Mouse (Mus musculus) heart, postnatal 0 days (tissue): ENCODE data around the gene Olfr147. TPM values are rescaled to one million over a fixed set of nuclear protein-coding genes. Genes with fewer than 3 reads are reported as not detected.
"Not testable (repeated sequence)": the region's sequence is repeated elsewhere in the genome, so short reads cannot be mapped to it uniquely, and the experiment has no call there.

Experiments used
- ATAC-seq: fragments of 200-750 bp; cut with Nextera tagmentation; 2 replicates; pipeline ENCODE4 v1.8.0; 2017; ENCODE audit warnings: low read depth, moderate number of reproducible peaks, moderate library complexity; ENCODE audit not compliant: insufficient read depth
- DNase-seq: peaks from one replicate; pipeline ENCODE4 v3.0.0-alpha.2; 2016; ENCODE audit warnings: low spot score
- H3K27ac ChIP-seq: fragments of 300-500 bp; sonication (generic); 2 replicates; pipeline ENCODE4 v1.5.1; 2014; ENCODE audit warnings: low read depth, mild to moderate bottlenecking
- H3K27me3 ChIP-seq: fragments of 300-500 bp; sonication (generic); 2 replicates; pipeline ENCODE4 v1.6.1; 2014; ENCODE audit warnings: low read length, mixed read lengths; ENCODE audit not compliant: control insufficient read depth, insufficient read depth
- H3K36me3 ChIP-seq: fragments of 300-500 bp; sonication (generic); replicated peaks from 2 replicates; pipeline ENCODE4 v1.6.1; 2014; ENCODE audit warnings: low read length, mixed read lengths; ENCODE audit not compliant: control insufficient read depth, insufficient read depth
- H3K4me1 ChIP-seq: fragments of 300-500 bp; sonication (generic); 2 replicates; pipeline ENCODE4 v1.6.1; 2014; ENCODE audit warnings: antibody characterized with exemption; ENCODE audit not compliant: control insufficient read depth, insufficient read depth
- H3K4me2 ChIP-seq: fragments of 300-500 bp; sonication (generic); 2 replicates; pipeline ENCODE4 v1.6.1; 2014; ENCODE audit warnings: low read depth, mild to moderate bottlenecking, low read length, moderate library complexity
- H3K4me3 ChIP-seq: fragments of 300-500 bp; sonication (generic); 2 replicates; pipeline ENCODE4 v1.5.1; 2014; ENCODE audit warnings: low read depth, low read length
- H3K9ac ChIP-seq: fragments of 300-500 bp; sonication (generic); replicated peaks from 2 replicates; pipeline ENCODE4 v1.6.1; 2014; ENCODE audit warnings: low read depth, low read length, mixed read lengths
- H3K9me3 ChIP-seq: fragments of 300-500 bp; sonication (generic); replicated peaks from 2 replicates; pipeline ENCODE4 v1.6.1; 2016; ENCODE audit warnings: low read length; ENCODE audit not compliant: control insufficient read depth
- CTCF ChIP-seq: IDR thresholded peaks from 2 replicates; pipeline ENCODE4 v1.5.1; 2016; ENCODE audit warnings: antibody characterized with exemption, control low read depth, low read depth
- EP300 ChIP-seq: IDR thresholded peaks from 2 replicates; pipeline ENCODE4 v1.6.1; 2016; ENCODE audit warnings: antibody characterized with exemption, low read depth
- WGBS: fragments of 180-500 bp; shearing (Covaris S2); extraction: QIAGEN DNeasy Blood & Tissue Kit; methylation state at CpG from one replicate; pipeline ENCODE4 v1.1.7; 2014; 5-methylcytosine and 5-hydroxymethylcytosine counted together
- polyA plus RNA-seq: library from polyadenylated mRNA; unstranded; fragments of >200 nt; fragmentation: Nextera tagmentation; extraction: Ambion mirVana; gene quantifications from 2 replicates; pipeline ENCODE4 v1.2.1, GENCODE M21; 2015
- total RNA-seq: library from RNA; depleted of rRNA; stranded (reverse); fragments of >200 nt; gene quantifications from 2 replicates; pipeline ENCODE4 v1.2.3, GENCODE M21; 2014; ENCODE audit warnings: low replicate concordance; rRNA removed

Olfr147 gene
- total RNA-seq (not detected in 2 replicates), polyA plus RNA-seq (not detected in 2 replicates)

DNA sequence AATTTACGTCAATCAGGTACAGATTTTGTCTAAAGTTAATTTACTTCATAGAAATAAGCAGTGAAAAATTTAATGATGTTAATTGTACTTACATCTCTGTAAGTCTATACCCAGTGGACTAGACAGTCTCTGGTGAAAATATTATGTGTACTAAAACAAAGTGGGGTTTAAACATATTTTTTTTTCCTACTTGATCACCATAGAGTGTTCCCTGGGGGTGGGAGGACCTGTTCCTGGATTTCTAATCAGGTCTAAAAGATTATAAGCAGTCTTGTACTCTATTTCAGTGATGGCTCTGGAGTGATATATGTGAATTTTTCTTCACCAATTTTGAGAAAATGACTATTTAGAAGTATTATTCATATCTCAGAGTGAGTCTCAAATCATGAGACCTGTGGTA lies at the start of gene Olfr147:
Gene Olfr147 (plus strand): TSS at position 301 of the 400 bp plus-strand sequence.
- TF ChIP-seq EP300 (no peak), CTCF (no peak)
- Histone ChIP-seq H3K4me2 (no peak within 1 kb of the TSS), H3K4me1 (no peaks in the 10 kb centered on the region), H3K36me3 (no peaks in the 10 kb centered on the region), H3K9me3 (no peaks in the 10 kb centered on the region), H3K27ac (no peak within 1 kb of the TSS), H3K9ac (no peak within 1 kb of the TSS), H3K4me3 (no peak within 1 kb of the TSS), H3K27me3 (no peaks in the 10 kb centered on the region)
- ATAC-seq (no peak), DNase-seq (no peak)
- WGBS, result 53% methylated on average over 1 of the region's 1 CpGs

DNA sequence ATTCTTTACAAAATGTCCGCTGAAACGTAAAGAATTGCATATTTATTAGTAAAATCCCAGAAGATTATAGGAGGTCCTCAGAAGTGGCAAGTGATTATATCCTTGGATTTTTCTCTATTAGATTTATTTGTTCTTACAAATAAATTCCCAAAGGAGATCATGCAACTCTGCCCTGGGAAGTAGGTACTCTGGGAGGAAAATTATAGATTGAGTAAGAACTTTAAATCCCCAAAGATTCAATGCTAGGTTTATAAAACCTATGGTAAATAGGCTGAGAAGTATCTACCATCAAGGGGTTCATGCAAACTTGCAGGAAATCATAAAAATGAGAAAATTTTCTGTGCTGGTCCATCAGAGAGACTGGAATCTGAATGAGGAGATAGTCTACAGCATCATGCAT lies 34.9 kb upstream of the Olfr147 start, which contains the start of gene Olfr250:
Gene Olfr250 (plus strand): TSS at position 301 of the 400 bp plus-strand sequence.
- no peaks in the 10 kb centered on the region for H3K4me1 ChIP-seq
- H3K9me3 ChIP-seq, result no peaks in the 10 kb centered on the region
- no peak within 1 kb of the TSS for H3K27ac ChIP-seq
- 86% methylated on average over 2 of the region's 2 CpGs for WGBS
- no peak within 1 kb of the TSS for H3K4me2 ChIP-seq
- no peaks in the 10 kb centered on the region for H3K36me3 ChIP-seq
- no peak for DNase-seq
- H3K4me3 ChIP-seq, result no peak within 1 kb of the TSS
- no peak within 1 kb of the TSS for H3K9ac ChIP-seq
- ATAC-seq, result no peak
- H3K27me3 ChIP-seq, result no peaks in the 10 kb centered on the region
- TF ChIP-seq CTCF (no peak), EP300 (no peak)

DNA sequence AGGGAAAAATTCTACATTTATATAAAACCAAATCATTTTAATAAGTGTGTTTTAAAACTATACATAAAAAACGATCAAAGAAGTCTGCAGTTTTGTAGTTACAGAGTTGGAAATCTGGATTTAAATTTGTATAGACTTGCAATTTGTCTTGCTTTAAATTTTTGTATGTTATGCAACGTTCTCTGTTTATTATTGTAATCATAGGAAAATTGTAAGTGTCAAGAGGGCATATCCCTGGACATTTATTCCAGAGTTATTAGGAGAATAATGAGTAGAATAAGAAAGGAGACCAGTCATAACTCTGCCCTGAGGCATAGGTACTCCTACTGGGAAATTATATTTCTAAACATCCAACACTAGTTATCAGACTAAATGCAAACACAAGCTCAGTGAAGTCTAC lies 24.7 kb upstream of the Olfr147 start, which contains the start of gene Olfr251:
Gene Olfr251 (plus strand): TSS at position 301 of the 400 bp plus-strand sequence.
- Histone ChIP-seq H3K4me2 (no peak within 1 kb of the TSS), H3K4me1 (no peaks in the 10 kb centered on the region), H3K27ac (no peak within 1 kb of the TSS), H3K36me3 (no peaks in the 10 kb centered on the region), H3K4me3 (no peak within 1 kb of the TSS), H3K9ac (no peak within 1 kb of the TSS), H3K27me3 (no peaks in the 10 kb centered on the region), H3K9me3 (no peaks in the 10 kb centered on the region)
- WGBS, result 47% methylated on average over 2 of the region's 2 CpGs
- no peak for DNase-seq
- TF ChIP-seq CTCF (no peak), EP300 (no peak)
- no peak for ATAC-seq

DNA sequence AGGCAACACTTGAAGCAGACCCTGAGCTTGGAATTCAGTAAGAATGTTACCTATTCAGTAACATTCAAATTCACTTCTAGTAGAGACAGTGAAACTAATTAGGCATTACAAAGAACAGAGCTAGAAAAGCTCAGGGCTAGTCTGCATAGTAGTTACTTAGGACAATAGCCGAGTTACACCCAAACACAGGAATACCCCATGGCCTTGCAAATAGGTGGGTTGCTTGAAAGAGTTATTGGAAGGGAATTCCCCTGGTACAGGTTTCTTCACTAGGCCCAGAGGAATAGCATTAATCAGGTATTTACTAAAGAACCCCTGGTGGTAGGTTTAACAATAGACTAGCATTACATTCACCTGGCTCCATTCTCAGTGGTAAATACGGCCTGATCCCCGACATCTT lies 6.0 kb downstream of the Olfr147 start:
- not testable (repeated sequence) for H3K4me1 ChIP-seq, H3K4me2 ChIP-seq, H3K27me3 ChIP-seq, H3K9ac ChIP-seq, DNase-seq, ATAC-seq, H3K27ac ChIP-seq, H3K36me3 ChIP-seq, H3K9me3 ChIP-seq, H3K4me3 ChIP-seq
- WGBS, result 83% methylated on average over 3 of the region's 3 CpGs

DNA sequence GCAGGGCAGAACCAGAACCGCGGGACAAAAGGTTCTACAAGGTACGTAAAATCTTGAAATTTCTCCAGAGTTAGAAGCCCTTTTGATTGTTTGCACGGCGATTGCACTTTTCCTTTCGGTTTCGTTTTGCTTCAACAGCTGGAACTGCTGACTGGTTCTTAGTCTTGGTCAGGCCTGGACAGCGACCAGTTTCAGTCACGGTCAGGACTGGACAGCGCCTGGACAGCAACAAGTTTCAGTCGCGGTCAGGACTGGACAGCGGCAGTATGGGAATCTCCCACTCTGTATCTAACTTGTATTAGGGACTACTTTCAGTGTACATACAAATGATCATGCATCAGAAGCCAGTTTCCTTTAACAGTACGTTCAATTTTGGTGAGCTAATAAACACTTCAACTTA lies 12.0 kb downstream of the Olfr147 start:
- not testable (repeated sequence) for H3K27me3 ChIP-seq, H3K9me3 ChIP-seq, H3K9ac ChIP-seq, H3K36me3 ChIP-seq, H3K4me1 ChIP-seq, H3K4me2 ChIP-seq, H3K27ac ChIP-seq, H3K4me3 ChIP-seq, DNase-seq, ATAC-seq
- 88% methylated on average over 14 of the region's 14 CpGs for WGBS

DNA sequence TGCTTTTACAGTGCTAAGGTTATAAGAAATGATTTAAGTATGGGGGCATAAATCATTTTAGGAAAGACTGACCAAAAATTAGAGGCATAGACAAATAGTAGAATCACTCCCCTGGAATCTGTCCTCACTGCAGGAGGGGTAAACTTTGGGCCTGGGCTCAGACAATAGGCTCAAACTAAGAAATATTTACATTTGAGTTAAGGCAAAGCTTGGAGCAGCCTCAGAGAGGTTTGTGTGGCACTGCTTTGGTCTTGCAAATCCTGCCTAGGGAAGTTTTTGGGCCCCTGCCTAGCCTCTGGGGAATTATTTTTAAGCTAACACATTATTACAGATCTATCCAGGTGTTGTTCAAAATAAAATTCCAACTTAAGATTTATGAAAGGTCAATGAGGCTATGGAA lies 22.3 kb downstream of the Olfr147 start:
- Histone ChIP-seq H3K36me3 (no peaks in the 10 kb centered on the region), H3K4me3 (no peak overlapping the region), H3K4me1 (no peaks in the 10 kb centered on the region), H3K9ac (no peak overlapping the region), H3K9me3 (no peaks in the 10 kb centered on the region), H3K4me2 (no peak overlapping the region), H3K27me3 (no peaks in the 10 kb centered on the region), H3K27ac (no peak overlapping the region)
- TF ChIP-seq CTCF, result no peak
- TF ChIP-seq EP300, result no peak
- no peak for ATAC-seq
- no peak for DNase-seq
